Mouse (Mus musculus) limb, embryonic 11.5 days (tissue): ENCODE data around the gene Itgav. TPM values are rescaled to one million over a fixed set of nuclear protein-coding genes. Genes with fewer than 3 reads are reported as not detected.
A peak's percentile ranks its signal among the peaks of the same experiment; 100 is the strongest.

Source experiments
- ATAC-seq: fragments of 200-750 bp; cut with Nextera tagmentation; 2 replicates; pipeline ENCODE4 v1.8.0; 2017; ENCODE audit warnings: low read depth; ENCODE audit not compliant: insufficient number of reproducible peaks, low FRiP score, low TSS enrichment
- DNase-seq: peaks from one replicate; pipeline ENCODE4 v3.0.0-alpha.2; 2015; ENCODE audit warnings: low spot score
- H3K27ac ChIP-seq: fragments of 300-500 bp; sonication (generic); replicated peaks from 2 replicates; pipeline ENCODE4 v1.5.1; 2014; ENCODE audit warnings: low read depth, mild to moderate bottlenecking, low read length
- H3K27me3 ChIP-seq: fragments of 300-500 bp; sonication (generic); 2 replicates; pipeline ENCODE4 v1.6.1; 2014; ENCODE audit warnings: mild to moderate bottlenecking, low read length, mixed read lengths; ENCODE audit not compliant: control insufficient read depth, insufficient read depth
- H3K36me3 ChIP-seq: fragments of 300-500 bp; sonication (generic); 2 replicates; pipeline ENCODE4 v1.6.1; 2014; ENCODE audit warnings: mild to moderate bottlenecking, low read length, moderate library complexity, mixed read lengths; ENCODE audit not compliant: control insufficient read depth, insufficient read depth
- H3K4me1 ChIP-seq: fragments of 300-500 bp; sonication (generic); 2 replicates; pipeline ENCODE4 v1.6.1; 2014; ENCODE audit warnings: low read length, mixed read lengths; ENCODE audit not compliant: control insufficient read depth, insufficient read depth
- H3K4me2 ChIP-seq: fragments of 300-500 bp; sonication (generic); 2 replicates; pipeline ENCODE4 v1.6.1; 2014; ENCODE audit warnings: low read depth, mild to moderate bottlenecking, moderate library complexity; ENCODE audit not compliant: severe bottlenecking
- H3K4me3 ChIP-seq: fragments of 300-500 bp; sonication (generic); 2 replicates; pipeline ENCODE4 v1.5.1; 2014; ENCODE audit warnings: low read depth, low read length
- H3K9ac ChIP-seq: fragments of 300-500 bp; sonication (generic); 2 replicates; pipeline ENCODE4 v1.6.1; 2014; ENCODE audit warnings: mild to moderate bottlenecking, low read length
- H3K9me3 ChIP-seq: fragments of 300-500 bp; sonication (generic); 2 replicates; pipeline ENCODE4 v1.6.1; 2016; ENCODE audit warnings: low read length; ENCODE audit not compliant: control insufficient read depth
- WGBS: fragments of 180-500 bp; shearing (Covaris S2); extraction: QIAGEN DNeasy Blood & Tissue Kit; methylation state at CpG from one replicate; pipeline ENCODE4 v1.1.7; 2014; 5-methylcytosine and 5-hydroxymethylcytosine counted together
- polyA plus RNA-seq: library from polyadenylated mRNA; unstranded; fragments of >200 nt; fragmentation: Nextera tagmentation; extraction: Ambion mirVana; gene quantifications from 2 replicates; pipeline ENCODE4 v1.2.1, GENCODE M21; 2014

Itgav gene
- polyA plus RNA-seq, 1 experiment from 2014 or later: 66.3 TPM

- H3K36me3 ChIP-seq: peaks cover 5% of the 10 kb centered on the region; the same call in 1 of the 2 replicates
- no peak overlapping the region for H3K4me3 ChIP-seq
- DNase-seq: no peak
- ATAC-seq: no peak
- H3K4me2 ChIP-seq: no peak overlapping the region
- H3K9me3 ChIP-seq: no peaks in the 10 kb centered on the region
- H3K27ac ChIP-seq: no peak overlapping the region
- 88% methylated on average over 9 of the region's 9 CpGs for WGBS
- no peaks in the 10 kb centered on the region for H3K4me1 ChIP-seq
- no peak overlapping the region for H3K9ac ChIP-seq
- no peaks in the 10 kb centered on the region for H3K27me3 ChIP-seq
These were observed 20.2 kb downstream of the Itgav start for GRCm38 (mm10) chr2:83744276-83744952.

- no peak for ATAC-seq
- WGBS: 47% methylated on average over 6 of the region's 6 CpGs
- Histone ChIP-seq H3K9me3 (no peaks in the 10 kb centered on the region), H3K27ac (no peak overlapping the region), H3K36me3 (peaks cover 5% of the 10 kb centered on the region; the same call in 1 of the 2 replicates), H3K4me3 (no peak overlapping the region), H3K27me3 (no peaks in the 10 kb centered on the region), H3K4me1 (no peaks in the 10 kb centered on the region), H3K4me2 (no peak overlapping the region), H3K9ac (no peak overlapping the region)
- no peak for DNase-seq
These were observed 21.1 kb downstream of the Itgav start for GRCm38 (mm10) chr2:83745257-83745656.

DNA sequence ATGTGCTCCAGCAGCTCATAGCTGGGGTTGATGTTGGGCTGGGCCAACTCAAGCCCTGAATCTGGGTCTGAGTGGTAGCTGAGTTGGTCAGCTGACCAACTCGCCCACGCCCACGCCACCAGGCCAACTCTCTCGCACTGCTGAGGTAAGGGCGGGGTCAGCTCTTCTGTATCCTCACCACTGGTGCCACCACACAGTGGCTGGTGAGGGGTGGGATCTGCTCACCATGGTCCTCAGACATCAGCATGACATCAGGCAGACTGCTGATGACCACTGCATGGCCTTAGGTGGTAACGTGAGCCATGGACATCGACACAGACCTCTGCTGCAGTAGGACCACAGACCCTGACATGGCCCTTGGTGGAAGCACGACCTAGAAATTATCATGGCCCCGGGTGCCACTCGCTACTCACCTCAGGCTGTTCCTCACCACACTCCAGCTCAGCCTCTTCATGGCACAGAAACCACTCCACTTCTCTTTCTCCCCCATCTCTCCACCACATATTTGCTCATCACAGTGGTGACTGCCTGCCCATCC lies 24.5 kb downstream of the Itgav start:
- no peak overlapping the region for H3K4me2 ChIP-seq
- H3K27me3 ChIP-seq: no peaks in the 10 kb centered on the region
- ATAC-seq (0 out of 2 replicates have a peak, but pooled peaks have one; percentile 51), DNase-seq (no peak)
- no peaks in the 10 kb centered on the region for H3K4me1 ChIP-seq
- no peak overlapping the region for H3K4me3 ChIP-seq
- H3K27ac ChIP-seq: no peak overlapping the region
- no peak overlapping the region for H3K9ac ChIP-seq
- 94% methylated on average over 10 of the region's 10 CpGs for WGBS
- H3K9me3 ChIP-seq: no peaks in the 10 kb centered on the region
- peaks cover 5% of the 10 kb centered on the region; the same call in 1 of the 2 replicates for H3K36me3 ChIP-seq

GRCm38 (mm10) chr2:83753008-83753407 lies 28.8 kb downstream of the Itgav start:
- H3K36me3 ChIP-seq: peaks cover 8% of the 10 kb centered on the region; the same call in 1 of the 2 replicates
- DNase-seq: no peak
- ATAC-seq: no peak
- no peaks in the 10 kb centered on the region for H3K9me3 ChIP-seq
- H3K9ac ChIP-seq: no peak overlapping the region
- WGBS: 92% methylated on average over 5 of the region's 5 CpGs
- no peaks in the 10 kb centered on the region for H3K4me1 ChIP-seq
- no peak overlapping the region for H3K27ac ChIP-seq
- H3K4me3 ChIP-seq: no peak overlapping the region
- H3K4me2 ChIP-seq: no peak overlapping the region
- no peaks in the 10 kb centered on the region for H3K27me3 ChIP-seq

- H3K4me1 ChIP-seq: no peaks in the 10 kb centered on the region
- no peak overlapping the region for H3K9ac ChIP-seq
- no peaks in the 10 kb centered on the region for H3K27me3 ChIP-seq
- H3K27ac ChIP-seq: no peak overlapping the region
- H3K9me3 ChIP-seq: no peaks in the 10 kb centered on the region
- no peak for ATAC-seq
- 59% methylated on average over 5 of the region's 5 CpGs for WGBS
- no peak overlapping the region for H3K4me2 ChIP-seq
- H3K36me3 ChIP-seq: peaks cover 3% of the 10 kb centered on the region; the same call in 1 of the 2 replicates
- DNase-seq: no peak
- H3K4me3 ChIP-seq: no peak overlapping the region
These were observed 30.2 kb downstream of the Itgav start for GRCm38 (mm10) chr2:83754306-83754837.

DNA sequence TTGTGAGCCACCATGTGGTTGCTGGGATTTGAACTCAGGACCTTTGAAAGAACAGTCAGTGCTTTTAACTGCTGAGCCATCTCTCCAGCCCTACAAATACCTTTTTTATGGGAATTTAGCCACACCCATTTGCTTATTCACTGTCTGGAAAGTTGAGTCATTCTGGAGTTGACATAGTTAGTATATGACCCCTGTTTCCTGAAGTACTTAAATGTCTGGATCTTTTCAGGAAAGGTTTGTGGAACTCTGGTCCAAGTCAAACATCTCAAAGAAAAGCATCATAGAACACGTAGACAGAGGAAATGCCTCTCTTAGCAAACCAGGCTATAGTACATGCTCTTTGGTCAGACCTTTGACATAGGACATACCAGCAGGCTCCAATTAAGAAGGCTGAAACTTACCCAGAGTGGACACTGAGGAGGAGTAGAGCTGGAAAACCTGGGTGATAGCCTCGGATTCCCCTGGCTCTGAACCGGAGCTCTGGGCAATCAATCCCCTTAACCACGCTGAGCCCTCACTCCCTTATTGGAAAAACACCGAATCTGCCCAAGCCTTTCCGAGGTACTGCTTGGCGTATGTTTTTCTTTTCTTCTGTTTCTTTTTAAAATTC lies 34.5 kb downstream of the Itgav start:
- Histone ChIP-seq H3K4me3 (no peak overlapping the region), H3K36me3 (peaks cover 3% of the 10 kb centered on the region; the same call in 1 of the 2 replicates), H3K9ac (no peak overlapping the region), H3K9me3 (no peaks in the 10 kb centered on the region), H3K4me1 (no peaks in the 10 kb centered on the region), H3K27ac (no peak overlapping the region), H3K4me2 (no peak overlapping the region), H3K27me3 (no peaks in the 10 kb centered on the region)
- 79% methylated on average over 7 of the region's 7 CpGs for WGBS
- no peak for ATAC-seq
- DNase-seq: no peak

- Histone ChIP-seq H3K9ac (no peak overlapping the region), H3K4me1 (no peaks in the 10 kb centered on the region), H3K27ac (no peak overlapping the region), H3K4me3 (no peak overlapping the region), H3K27me3 (no peaks in the 10 kb centered on the region), H3K9me3 (no peaks in the 10 kb centered on the region), H3K36me3 (peaks cover 3% of the 10 kb centered on the region; the same call in 1 of the 2 replicates), H3K4me2 (no peak overlapping the region)
- ATAC-seq: no peak
- 67% methylated on average over 11 of the region's 11 CpGs for WGBS
- DNase-seq: no peak
These were observed 35.0 kb downstream of the Itgav start for GRCm38 (mm10) chr2:83759216-83759648.

- no peak overlapping the region for H3K27ac ChIP-seq
- no peak overlapping the region for H3K9ac ChIP-seq
- H3K9me3 ChIP-seq: no peaks in the 10 kb centered on the region
- no peak overlapping the region for H3K4me3 ChIP-seq
- H3K27me3 ChIP-seq: no peaks in the 10 kb centered on the region
- whole genome bisulfite sequencing: 79% methylated on average over 5 of the region's 5 CpGs
- H3K4me2 ChIP-seq: no peak overlapping the region
- ATAC-seq (no peak), DNase-seq (no peak)
- no peaks in the 10 kb centered on the region for H3K4me1 ChIP-seq
- H3K36me3 ChIP-seq: peaks cover 3% of the 10 kb centered on the region; the same call in 1 of the 2 replicates
These were observed 35.5 kb downstream of the Itgav start for GRCm38 (mm10) chr2:83759667-83760066.
